Mouse (Mus musculus) adrenal gland, postnatal 0 days (tissue): ENCODE results near the gene Gm14459. TPM values are rescaled to one million over a fixed set of nuclear protein-coding genes. Genes with fewer than 3 reads are reported as not detected.

Experiments
- polyA plus RNA-seq: library from polyadenylated mRNA; unstranded; fragments of >200 nt; fragmentation: Nextera tagmentation; extraction: Ambion mirVana; gene quantifications from 2 replicates; pipeline ENCODE4 v1.2.1, GENCODE M21; 2015

The Gm14459 gene
- polyA plus RNA-seq = not detected in 2 replicates

GRCm38 (mm10) chrX:8524854-8525253 lies at the start of gene Gm14459:
Gene Gm14459, minus strand, starts transcription at chrX:8524954.

GRCm38 (mm10) chrX:8548155-8548554 lies 23.4 kb upstream of the Gm14459 start, which contains the start of gene Ssxb6:
Gene Ssxb6, minus strand, starts transcription at chrX:8548255.

Other genes with a start within 250 kb of the Gm14459 start
- not detected in 2 replicates for gene Ssxb10, start 197.5 kb downstream of the Gm14459 start, polyA plus RNA-seq
- gene Ssxb9, start 158.0 kb downstream of the Gm14459 start, polyA plus RNA-seq = not detected in 2 replicates
- gene Ssxb1, start 111.6 kb downstream of the Gm14459 start, polyA plus RNA-seq = not detected in 2 replicates
- not detected in 2 replicates for gene Ssxb2, start 63.2 kb downstream of the Gm14459 start, polyA plus RNA-seq
- not detected in 2 replicates for gene Ssxb6, start 23.3 kb upstream of the Gm14459 start, polyA plus RNA-seq
- gene Ssxb3, start 66.9 kb upstream of the Gm14459 start, polyA plus RNA-seq = not detected in 2 replicates
- gene Ssxb8, start 165.9 kb upstream of the Gm14459 start, polyA plus RNA-seq = not detected in 2 replicates
- not detected in 2 replicates for gene Ssx9, start 223.5 kb upstream of the Gm14459 start, polyA plus RNA-seq